Mouse (Mus musculus) liver, adult 2 months (tissue): ENCODE measurements around the gene Prkar2a. TPM values are rescaled to one million over a fixed set of nuclear protein-coding genes. Genes with fewer than 3 reads are reported as not detected.

ENCODE experiments used
- DNase-seq: peaks from one replicate; pipeline ENCODE4 v3.0.0-alpha.2; 2011; ENCODE audit warnings: low read depth, low spot score; ENCODE audit errors: extremely low read depth
- H3K27ac ChIP-seq: fragments of 200-500 bp; replicated peaks from 2 replicates; pipeline ENCODE4 v1.5.1; 2012; ENCODE audit warnings: low read depth, mild to moderate bottlenecking, control low read depth, inconsistent platforms, low read length; ENCODE audit not compliant: insufficient read depth
- H3K27me3 ChIP-seq: fragments of 200-500 bp; 2 replicates; pipeline ENCODE4 v1.6.1; 2012; ENCODE audit warnings: mild to moderate bottlenecking, moderate library complexity, low read length, inconsistent platforms; ENCODE audit not compliant: control insufficient read depth, insufficient read depth
- H3K36me3 ChIP-seq: fragments of 200-500 bp; 2 replicates; pipeline ENCODE4 v1.6.1; 2012; ENCODE audit warnings: low read length, inconsistent platforms; ENCODE audit not compliant: control insufficient read depth, insufficient read depth
- H3K4me1 ChIP-seq: fragments of 200-500 bp; 2 replicates; pipeline ENCODE4 v1.6.1; 2011; ENCODE audit warnings: low read length; ENCODE audit not compliant: control insufficient read depth, insufficient read depth
- H3K4me3 ChIP-seq: fragments of 200-500 bp; 2 replicates; pipeline ENCODE4 v1.5.1; 2011; ENCODE audit warnings: low read depth, mild to moderate bottlenecking, control low read depth, low read length, moderate library complexity; ENCODE audit not compliant: insufficient read depth
- H3K79me2 ChIP-seq: fragments of 200-500 bp; 2 replicates; pipeline ENCODE4 v1.6.1; 2012; ENCODE audit warnings: inconsistent platforms, mild to moderate bottlenecking, low read length, moderate library complexity; ENCODE audit not compliant: control insufficient read depth, insufficient read depth
- H3K9ac ChIP-seq: fragments of 200-500 bp; 2 replicates; pipeline ENCODE4 v1.6.1; 2012; ENCODE audit warnings: low read depth, mild to moderate bottlenecking, control low read depth, inconsistent platforms, low read length
- CTCF ChIP-seq: fragments of 200-500 bp; IDR thresholded peaks from 2 replicates; pipeline ENCODE4 v1.5.1; 2011; ENCODE audit warnings: low read depth, low read length, control low read depth
- POLR2A ChIP-seq: fragments of 200-500 bp; IDR thresholded peaks from 2 replicates; pipeline ENCODE4 v1.6.1; 2011; ENCODE audit warnings: low read length, control low read depth; ENCODE audit not compliant: insufficient read depth; ENCODE audit errors: extremely low read depth
- WGBS: fragments of 180-500 bp; shearing (Covaris S2); methylation state at CpG from one replicate; pipeline ENCODE4 v1.1.7; 2018; 5-methylcytosine and 5-hydroxymethylcytosine counted together
- polyA plus RNA-seq: library from polyadenylated mRNA; depleted of rRNA; stranded (reverse); fragments of >200 nt; gene quantifications from 2 replicates; pipeline ENCODE4 v1.2.3, GENCODE M21; 2012
- total RNA-seq: library from RNA; depleted of rRNA; stranded (reverse); fragments of >200 nt; gene quantifications from 2 replicates; pipeline ENCODE4 v1.2.3, GENCODE M21; 2014

Prkar2a gene
- total and polyA plus RNA-seq, 2 experiments = 20.0 to 23.4 TPM

DNA sequence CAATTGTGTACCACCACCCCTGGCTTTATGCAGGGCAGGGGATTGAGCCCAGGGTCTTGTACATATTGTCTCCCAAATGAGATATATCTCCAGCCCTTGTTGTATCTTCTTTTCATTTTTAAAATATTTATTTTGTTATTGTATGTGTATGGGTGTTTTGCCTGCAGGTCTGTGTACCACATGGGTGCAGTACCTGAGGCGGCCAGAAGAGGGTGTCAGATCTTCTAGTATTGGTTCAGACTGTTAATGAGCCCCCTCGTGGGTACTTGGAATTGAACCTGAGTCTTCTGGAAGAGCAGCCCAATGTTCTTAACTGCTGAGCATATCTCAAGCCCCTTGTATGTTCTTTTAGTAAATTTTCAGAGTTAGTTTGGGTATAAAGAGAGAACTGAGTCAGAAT lies 16.0 kb upstream of the Prkar2a start:
- H3K9ac ChIP-seq = no peak overlapping the region
- H3K79me2 ChIP-seq = peaks cover 14% of the 10 kb centered on the region; the same call in 1 of the 2 replicates
- H3K27ac ChIP-seq = no peak overlapping the region
- H3K36me3 ChIP-seq = peaks cover 65% of the 10 kb centered on the region
- WGBS = 67% methylated on average over 2 of the region's 2 CpGs
- no peaks in the 10 kb centered on the region for H3K27me3 ChIP-seq
- TF ChIP-seq POLR2A (no peak), CTCF (peak; percentile 48; the same call in 1 of the 2 replicates)
- DNase-seq = no peak
- no peak overlapping the region for H3K4me3 ChIP-seq
- H3K4me1 ChIP-seq = no peaks in the 10 kb centered on the region

- DNase-seq = no peak
- WGBS = 96% methylated on average over 15 of the region's 15 CpGs
- Histone ChIP-seq H3K4me1 (no peaks in the 10 kb centered on the region), H3K27me3 (no peaks in the 10 kb centered on the region), H3K36me3 (peaks cover 73% of the 10 kb centered on the region), H3K79me2 (peaks cover 3% of the 10 kb centered on the region; the same call in 1 of the 2 replicates), H3K9ac (no peak overlapping the region), H3K4me3 (no peak overlapping the region), H3K27ac (no peak overlapping the region)
- TF ChIP-seq POLR2A = no peak
- TF ChIP-seq CTCF = no peak
Observed at GRCm38 (mm10) chr9:108680026-108680425, 9.1 kb upstream of the Prkar2a start.

DNA sequence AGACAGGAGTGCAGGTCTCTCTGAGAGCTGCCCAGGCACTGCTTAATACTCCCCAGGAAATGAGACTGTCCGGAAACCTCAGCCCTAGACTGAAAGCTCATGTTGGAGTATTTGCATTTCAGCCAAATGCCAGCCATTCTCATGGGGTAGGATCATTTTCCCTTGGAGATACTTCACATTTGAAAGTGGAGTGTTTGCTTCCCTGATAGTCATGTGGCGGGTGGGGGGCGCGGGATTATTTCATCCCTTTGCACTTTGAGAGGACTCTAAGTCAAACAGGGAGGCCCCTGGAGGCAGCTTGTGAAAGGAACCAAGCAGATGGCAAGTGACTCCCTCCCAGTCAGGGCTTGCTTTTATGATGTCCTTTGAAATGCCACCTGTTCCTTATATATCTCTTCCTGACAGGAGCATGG lies 2.6 kb upstream of the Prkar2a start:
- WGBS = 85% methylated on average over 4 of the region's 4 CpGs
- H3K4me1 ChIP-seq = peaks cover 35% of the 10 kb centered on the region
- H3K79me2 ChIP-seq = no peaks in the 10 kb centered on the region
- TF ChIP-seq POLR2A (no peak), CTCF (no peak)
- no peak overlapping the region for H3K9ac ChIP-seq
- no peak for DNase-seq
- H3K27me3 ChIP-seq = no peaks in the 10 kb centered on the region
- H3K4me3 ChIP-seq = no peak overlapping the region
- peaks cover 29% of the 10 kb centered on the region for H3K36me3 ChIP-seq
- peak overlapping the region; percentile 90 for H3K27ac ChIP-seq

DNA sequence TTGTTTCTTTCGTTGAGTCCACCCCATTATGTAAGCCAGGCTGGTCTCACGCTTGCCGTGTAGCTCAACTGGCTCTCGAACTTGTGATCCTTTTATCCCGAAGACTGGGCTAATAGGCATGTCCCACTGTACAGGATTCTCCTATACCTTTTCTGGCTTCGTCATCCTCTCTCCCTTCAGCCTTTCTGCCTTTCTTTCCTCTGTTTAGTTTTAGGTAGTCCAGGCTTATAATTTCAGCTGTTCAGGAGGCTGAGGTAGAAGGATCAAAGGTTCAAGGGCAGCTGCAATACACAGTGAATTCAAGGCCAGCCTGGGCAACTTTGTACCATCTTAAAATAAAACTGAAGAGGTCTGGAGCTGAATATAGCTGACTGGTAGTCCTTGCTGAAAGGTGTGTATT lies 1.9 kb upstream of the Prkar2a start:
- H3K36me3 ChIP-seq = peaks cover 25% of the 10 kb centered on the region; the same call in 1 of the 2 replicates
- TF ChIP-seq POLR2A (no peak), CTCF (no peak)
- WGBS = 44% methylated on average over 6 of the region's 6 CpGs
- no peaks in the 10 kb centered on the region for H3K79me2 ChIP-seq
- DNase-seq = peak; percentile 80
- H3K9ac ChIP-seq = peak overlapping the region; percentile 26; the same call in 1 of the 2 replicates
- peaks cover 38% of the 10 kb centered on the region for H3K4me1 ChIP-seq
- H3K4me3 ChIP-seq = no peak overlapping the region
- no peaks in the 10 kb centered on the region for H3K27me3 ChIP-seq
- H3K27ac ChIP-seq = peak overlapping the region; percentile 90

- H3K27ac ChIP-seq = peak overlapping the region; percentile 70
- no peak overlapping the region for H3K4me3 ChIP-seq
- peaks cover 20% of the 10 kb centered on the region; the same call in 1 of the 2 replicates for H3K36me3 ChIP-seq
- no peak for DNase-seq
- peaks cover 38% of the 10 kb centered on the region for H3K4me1 ChIP-seq
- H3K79me2 ChIP-seq = no peaks in the 10 kb centered on the region
- WGBS = 20% methylated on average over 2 of the region's 2 CpGs
- H3K27me3 ChIP-seq = no peaks in the 10 kb centered on the region
- no peak overlapping the region for H3K9ac ChIP-seq
- TF ChIP-seq CTCF (no peak), POLR2A (no peak)
Observed at GRCm38 (mm10) chr9:108687686-108688085, 1.4 kb upstream of the Prkar2a start.

DNA sequence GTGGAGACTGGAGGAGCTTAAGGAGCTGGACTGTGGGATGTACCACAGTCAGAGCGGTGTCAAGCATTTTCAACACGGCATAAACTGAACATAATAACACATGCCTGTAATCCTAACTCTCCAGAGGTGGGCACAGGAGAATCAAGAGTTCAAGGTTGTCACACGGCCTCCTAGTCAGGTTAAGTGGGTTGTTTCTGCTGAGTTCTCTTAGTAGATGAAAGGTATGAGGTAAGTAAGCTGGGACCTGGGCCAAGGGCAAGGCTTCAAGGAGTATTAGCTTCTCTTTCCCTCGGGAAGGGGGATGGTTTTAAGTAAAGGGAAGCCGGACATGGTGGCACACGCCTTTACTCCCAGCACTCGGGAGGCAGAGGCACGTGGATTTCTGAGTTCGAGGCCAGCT lies 663 bp upstream of the Prkar2a start:
- no peak for TF ChIP-seq POLR2A
- TF ChIP-seq CTCF = no peak
- peaks cover 40% of the 10 kb centered on the region for H3K4me1 ChIP-seq
- H3K4me3 ChIP-seq = no peak overlapping the region
- peaks cover 15% of the 10 kb centered on the region; the same call in 1 of the 2 replicates for H3K36me3 ChIP-seq
- H3K27ac ChIP-seq = peak overlapping the region; percentile 70
- WGBS = 66% methylated on average over 9 of the region's 9 CpGs
- DNase-seq = peak; percentile 35
- no peaks in the 10 kb centered on the region for H3K27me3 ChIP-seq
- peaks cover 5% of the 10 kb centered on the region; the same call in 1 of the 2 replicates for H3K79me2 ChIP-seq
- no peak overlapping the region for H3K9ac ChIP-seq
